Mouse (Mus musculus): ENCODE data around the gene Id1. TPM values are rescaled to one million over a fixed set of nuclear protein-coding genes. Genes with fewer than 3 reads are reported as not detected.

The Id1 gene
- polyA plus RNA-seq, 1 experiment from 2014 or later: 30.7 TPM

DNA sequence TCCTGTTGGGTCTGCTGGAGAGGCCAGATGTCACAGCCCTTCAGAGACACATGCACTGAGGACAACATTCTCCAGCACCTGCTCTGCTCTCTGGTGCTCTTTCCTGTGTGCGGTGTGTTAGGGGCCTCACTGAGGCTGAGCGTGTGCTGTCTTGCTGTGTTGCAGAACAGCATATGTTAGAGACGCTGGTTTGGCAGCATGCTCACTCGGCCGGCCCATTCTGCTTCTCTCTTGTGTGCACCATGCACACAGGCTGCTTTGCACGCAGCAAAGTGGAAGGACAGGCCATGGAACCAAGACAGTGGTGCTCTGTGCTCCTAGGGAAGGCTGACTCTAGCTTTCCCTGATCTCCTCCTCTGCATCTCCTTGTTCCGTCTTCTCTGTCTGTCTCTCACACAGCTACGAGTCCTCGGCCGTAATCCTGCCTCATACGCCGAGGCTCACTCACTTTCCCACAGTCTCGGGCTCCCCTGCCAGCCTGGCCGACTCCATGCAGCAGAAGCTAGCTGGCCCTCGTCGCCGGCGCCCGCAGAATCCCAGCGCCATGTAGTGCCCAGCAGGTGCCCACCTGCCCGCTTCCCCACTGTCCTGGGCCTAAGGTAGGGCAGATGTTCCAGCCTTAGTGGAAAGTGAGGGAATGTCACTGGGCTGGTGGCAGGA is 32.3 kb upstream of the Id1 start:
- ATAC-seq (replicated peaks): no peak
- Histone ChIP-seq H3K4me3 (no peak overlapping the region), H3K36me3 (replicated peaks) (peaks cover 51% of the 10 kb centered on the region), H3K4me2 (no peak overlapping the region), H3K27me3 (replicated peaks) (no peaks in the 10 kb centered on the region), H3K4me1 (peaks cover 23% of the 10 kb centered on the region), H3K9me3 (no peaks in the 10 kb centered on the region), H3K27ac (no peak overlapping the region), H3K9ac (no peak overlapping the region)
- WGBS: 90% methylated on average over 21 of the region's 21 CpGs

DNA sequence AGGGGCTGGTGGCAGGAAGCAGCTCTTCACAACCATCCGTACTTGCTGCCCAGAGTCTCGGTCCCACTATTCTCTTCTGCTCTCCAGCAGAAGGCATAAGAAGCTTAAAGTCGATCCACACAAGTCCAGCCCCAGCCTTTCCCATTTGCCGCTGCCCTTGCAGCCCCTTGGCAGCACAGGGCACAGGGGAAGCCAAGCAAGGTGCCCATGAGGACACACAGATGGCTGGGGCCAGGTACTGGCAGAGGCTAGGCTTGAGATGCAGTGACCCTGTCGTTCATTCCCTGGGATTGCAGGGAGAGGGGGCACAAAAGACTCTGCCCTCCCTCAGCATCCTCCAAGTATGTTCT is 31.8 kb upstream of the Id1 start:
- H3K9ac ChIP-seq: no peak overlapping the region
- peaks cover 51% of the 10 kb centered on the region for H3K36me3 ChIP-seq (replicated peaks)
- ATAC-seq (replicated peaks): no peak
- no peaks in the 10 kb centered on the region for H3K27me3 ChIP-seq (replicated peaks)
- peaks cover 23% of the 10 kb centered on the region for H3K4me1 ChIP-seq
- H3K4me2 ChIP-seq: no peak overlapping the region
- WGBS: 86% methylated on average over 5 of the region's 5 CpGs
- no peaks in the 10 kb centered on the region for H3K9me3 ChIP-seq
- H3K27ac ChIP-seq: no peak overlapping the region
- no peak overlapping the region for H3K4me3 ChIP-seq

DNA sequence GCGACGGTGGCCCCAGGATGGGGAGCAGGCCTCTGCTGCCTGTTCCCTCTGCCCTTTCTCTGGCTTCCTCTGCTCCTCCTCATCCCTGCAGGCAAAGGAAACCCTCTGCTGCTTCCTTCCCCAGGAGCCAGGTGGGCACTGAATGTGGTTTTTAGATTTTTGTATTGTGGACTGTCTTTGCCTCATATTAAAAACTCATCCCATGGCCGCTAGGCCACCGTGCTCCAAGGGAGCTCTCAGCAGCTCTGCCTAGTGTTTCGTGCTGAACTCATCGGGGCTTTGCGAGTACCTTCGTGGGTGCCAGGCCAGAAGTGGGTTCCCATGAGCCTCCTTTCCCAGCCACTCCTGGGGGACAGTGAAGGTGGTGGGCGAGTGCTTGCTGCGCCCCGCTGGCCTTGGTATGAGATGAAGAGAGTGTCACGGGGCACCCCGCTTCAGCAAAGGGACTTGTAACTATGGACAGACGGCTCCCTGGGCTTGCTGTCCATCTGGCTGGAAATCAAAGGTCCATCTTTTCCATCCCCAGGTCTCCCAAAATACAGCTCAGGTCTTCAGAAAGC is 31.2 kb upstream of the Id1 start:
- H3K9ac ChIP-seq: no peak overlapping the region
- 0 out of 2 replicates have a peak overlapping the region, but pooled peaks have one; percentile 87 for H3K27ac ChIP-seq
- H3K27me3 ChIP-seq (replicated peaks): no peaks in the 10 kb centered on the region
- no peak for ATAC-seq (replicated peaks)
- H3K36me3 ChIP-seq (replicated peaks): peaks cover 51% of the 10 kb centered on the region
- H3K9me3 ChIP-seq: no peaks in the 10 kb centered on the region
- H3K4me1 ChIP-seq: peaks cover 23% of the 10 kb centered on the region
- H3K4me3 ChIP-seq: no peak overlapping the region
- no peak overlapping the region for H3K4me2 ChIP-seq
- 91% methylated on average over 14 of the region's 14 CpGs for WGBS

DNA sequence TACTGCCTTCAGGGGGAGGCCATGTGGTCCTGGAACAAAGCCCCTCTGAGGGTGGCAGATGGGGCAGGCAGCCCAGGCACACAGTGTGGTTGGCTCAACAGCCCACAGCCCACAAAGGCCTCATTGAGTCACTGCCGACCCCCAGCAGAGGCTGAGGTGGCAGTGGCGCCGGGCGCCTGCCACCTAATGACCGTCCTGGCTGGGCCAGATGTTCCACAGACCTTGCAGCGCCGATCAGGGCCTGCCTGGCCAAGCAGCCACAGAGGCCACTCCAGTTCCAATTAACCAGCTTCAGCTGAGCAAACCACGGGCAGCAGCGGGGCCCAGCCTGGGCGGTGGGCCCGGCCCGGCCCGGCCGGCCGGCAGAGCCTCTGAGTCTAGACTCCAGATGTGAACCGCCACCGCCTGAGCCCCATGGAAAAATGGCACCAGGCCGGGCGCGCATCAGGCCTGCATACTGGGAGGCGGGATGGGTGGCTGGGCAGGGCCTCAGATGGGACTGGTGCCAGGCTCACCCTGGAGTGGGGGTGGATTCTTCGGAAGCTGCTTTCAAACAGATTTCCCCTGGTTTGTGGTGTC is 30.0 kb upstream of the Id1 start:
- H3K36me3 ChIP-seq (replicated peaks): peaks cover 39% of the 10 kb centered on the region
- WGBS: 66% methylated on average over 22 of the region's 22 CpGs
- H3K9me3 ChIP-seq: no peaks in the 10 kb centered on the region
- no peak overlapping the region for H3K9ac ChIP-seq
- no peak overlapping the region for H3K4me2 ChIP-seq
- H3K4me3 ChIP-seq: no peak overlapping the region
- H3K4me1 ChIP-seq: peaks cover 23% of the 10 kb centered on the region
- H3K27me3 ChIP-seq (replicated peaks): no peaks in the 10 kb centered on the region
- ATAC-seq (replicated peaks): no peak; the same call in 1 of the 2 replicates
- peak overlapping the region; percentile 87 for H3K27ac ChIP-seq

DNA sequence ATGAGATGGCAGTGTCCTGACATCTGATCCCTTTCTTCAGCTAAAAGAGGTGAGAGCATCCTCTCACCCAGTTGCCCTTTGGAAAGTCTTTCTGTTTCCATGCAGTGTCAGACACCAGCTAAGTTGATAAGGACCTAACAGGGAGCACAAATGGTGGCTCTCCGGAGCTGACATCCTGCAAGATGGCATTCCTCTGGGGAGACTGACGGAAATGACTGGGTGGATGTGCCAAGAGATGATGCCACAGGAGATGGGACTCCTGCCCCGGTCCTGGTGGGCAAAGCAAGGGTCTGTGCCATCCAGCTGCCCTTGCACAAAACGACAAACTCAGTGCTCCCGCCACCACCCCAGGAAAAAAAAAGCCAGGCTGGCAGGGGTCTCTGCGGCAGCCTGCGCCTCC is 28.9 kb upstream of the Id1 start:
- H3K9me3 ChIP-seq: no peaks in the 10 kb centered on the region
- H3K4me3 ChIP-seq: peak overlapping the region; percentile 44
- H3K4me2 ChIP-seq: peak overlapping the region; percentile 55
- no peaks in the 10 kb centered on the region for H3K27me3 ChIP-seq (replicated peaks)
- WGBS: 12% methylated on average over 7 of the region's 7 CpGs
- peaks cover 29% of the 10 kb centered on the region for H3K36me3 ChIP-seq (replicated peaks)
- H3K27ac ChIP-seq: peak overlapping the region; percentile 87
- peaks cover 23% of the 10 kb centered on the region for H3K4me1 ChIP-seq
- peak overlapping the region; percentile 62 for H3K9ac ChIP-seq
- ATAC-seq (replicated peaks): no peak

DNA sequence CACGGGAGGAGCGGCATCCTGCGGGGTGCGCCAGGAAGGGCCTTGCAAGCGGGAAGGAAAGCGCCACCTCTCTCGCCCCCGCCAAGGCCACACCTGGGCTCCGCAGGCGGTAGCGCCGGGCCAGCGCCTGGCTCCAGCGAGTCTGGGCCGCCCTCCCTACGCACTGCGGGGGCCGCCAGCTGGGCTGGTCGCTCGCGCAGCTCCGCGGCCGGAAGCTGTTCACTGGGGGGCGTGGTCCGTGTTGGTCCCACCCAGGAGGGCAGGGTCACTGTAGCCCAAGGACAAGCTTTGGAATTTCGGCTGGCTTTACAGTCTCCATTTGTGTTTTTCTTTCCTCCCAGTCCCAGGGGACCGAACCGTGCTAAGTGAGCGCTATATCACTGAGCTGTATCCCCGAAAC is 28.4 kb upstream of the Id1 start:
- H3K27ac ChIP-seq: peak overlapping the region; percentile 87
- peak; percentile 92 for ATAC-seq (replicated peaks)
- H3K36me3 ChIP-seq (replicated peaks): peaks cover 26% of the 10 kb centered on the region
- H3K4me2 ChIP-seq: peak overlapping the region; percentile 55
- no peaks in the 10 kb centered on the region for H3K27me3 ChIP-seq (replicated peaks)
- WGBS: 4% methylated on average over 31 of the region's 31 CpGs
- peak overlapping the region; percentile 62 for H3K9ac ChIP-seq
- H3K4me1 ChIP-seq: peaks cover 23% of the 10 kb centered on the region
- no peaks in the 10 kb centered on the region for H3K9me3 ChIP-seq
- H3K4me3 ChIP-seq: peak overlapping the region; percentile 44

DNA sequence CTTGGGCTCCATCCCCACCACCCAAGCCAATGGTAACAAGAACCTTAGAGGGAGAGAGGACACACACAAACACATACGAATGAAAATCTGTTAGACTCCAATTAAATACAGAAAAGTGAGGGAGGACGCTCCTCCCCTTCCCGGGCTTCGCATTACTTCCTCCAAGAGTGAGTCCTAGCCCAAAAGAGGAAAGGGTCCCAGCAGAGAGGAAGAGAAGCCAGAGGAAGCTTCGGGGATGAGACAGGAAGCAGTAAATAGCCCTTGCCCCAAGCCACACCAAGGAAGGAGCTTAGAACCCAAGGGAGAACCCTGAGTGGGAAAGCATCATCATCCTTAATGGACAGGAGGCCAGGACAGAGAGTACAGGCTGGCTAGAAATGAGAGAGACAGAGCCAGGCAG is 27.0 kb upstream of the Id1 start:
- no peak overlapping the region for H3K4me3 ChIP-seq
- WGBS: 92% methylated on average over 5 of the region's 5 CpGs
- H3K9ac ChIP-seq: no peak overlapping the region
- peaks cover 16% of the 10 kb centered on the region for H3K36me3 ChIP-seq (replicated peaks)
- no peak overlapping the region for H3K27ac ChIP-seq
- ATAC-seq (replicated peaks): no peak
- no peak overlapping the region for H3K4me2 ChIP-seq
- H3K27me3 ChIP-seq (replicated peaks): no peaks in the 10 kb centered on the region
- H3K4me1 ChIP-seq: peaks cover 23% of the 10 kb centered on the region
- H3K9me3 ChIP-seq: no peaks in the 10 kb centered on the region

DNA sequence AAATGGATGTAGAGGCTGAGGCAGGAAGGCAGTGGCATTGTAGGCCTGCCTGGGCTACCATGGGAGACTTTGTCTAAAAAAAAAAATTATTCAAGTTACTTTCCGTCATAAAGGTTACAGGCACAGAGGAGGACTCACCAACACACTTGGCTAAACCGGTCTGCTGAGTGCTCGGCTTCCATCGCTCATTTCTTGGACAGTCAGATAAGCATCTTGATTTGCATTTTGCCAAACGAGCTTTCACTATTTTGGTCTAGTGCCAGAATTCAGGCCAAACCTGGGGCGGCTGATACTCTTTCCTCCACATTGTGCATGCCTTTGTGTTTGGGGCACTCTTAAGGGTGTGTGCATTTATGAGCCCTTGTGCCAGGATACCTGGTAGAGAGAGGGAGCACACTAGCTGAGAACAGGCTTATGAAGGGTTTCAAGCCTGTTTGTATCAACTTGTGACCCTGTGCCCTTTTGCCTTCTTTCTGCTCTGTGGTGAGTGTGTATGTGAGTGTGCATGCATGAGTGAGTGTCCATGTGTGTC is 19.7 kb upstream of the Id1 start:
- H3K27ac ChIP-seq: no peak overlapping the region

DNA sequence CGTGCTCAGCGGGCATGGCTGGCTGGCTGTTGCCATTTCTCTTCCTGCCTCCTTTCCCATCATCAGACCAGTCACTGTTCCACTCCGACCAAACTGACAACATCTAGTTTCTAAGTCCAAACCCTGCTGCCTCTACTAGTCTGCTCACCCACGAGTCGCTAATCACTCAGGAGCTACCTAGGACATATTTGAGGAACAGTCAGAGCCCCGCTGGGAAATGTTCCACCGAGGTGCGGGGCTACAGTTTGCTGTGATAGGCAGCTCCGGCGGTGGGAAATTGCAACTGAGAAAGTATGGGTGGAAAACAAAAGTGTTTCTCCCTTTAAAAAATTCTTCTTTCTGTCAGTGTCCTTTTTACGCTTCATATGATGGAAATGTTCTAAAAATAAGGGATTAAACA is 18.4 kb upstream of the Id1 start:
- H3K4me3 ChIP-seq: no peak overlapping the region
- 42% methylated on average over 11 of the region's 11 CpGs for WGBS
- no peak for ATAC-seq (replicated peaks)
- no peak overlapping the region for H3K4me2 ChIP-seq
- H3K9me3 ChIP-seq: no peaks in the 10 kb centered on the region
- peaks cover 4% of the 10 kb centered on the region; the same call in 1 of the 2 replicates for H3K4me1 ChIP-seq
- H3K9ac ChIP-seq: no peak overlapping the region
- no peaks in the 10 kb centered on the region for H3K36me3 ChIP-seq (replicated peaks)
- H3K27me3 ChIP-seq (replicated peaks): 0 out of 2 replicates have a peak, but pooled peaks cover 2% of the 10 kb centered on the region
- peak overlapping the region; percentile 47; the same call in 1 of the 2 replicates for H3K27ac ChIP-seq

More for the DNA sequence above, 19.7 kb upstream of the Id1 start:
- ATAC-seq (replicated peaks): no peak
- Histone ChIP-seq H3K4me2 (no peak overlapping the region), H3K36me3 (replicated peaks) (no peaks in the 10 kb centered on the region), H3K9ac (no peak overlapping the region), H3K4me1 (peaks cover 4% of the 10 kb centered on the region; the same call in 1 of the 2 replicates), H3K9me3 (no peaks in the 10 kb centered on the region), H3K27me3 (replicated peaks) (no peaks in the 10 kb centered on the region), H3K4me3 (no peak overlapping the region)
- 62% methylated on average over 6 of the region's 6 CpGs for WGBS

DNA sequence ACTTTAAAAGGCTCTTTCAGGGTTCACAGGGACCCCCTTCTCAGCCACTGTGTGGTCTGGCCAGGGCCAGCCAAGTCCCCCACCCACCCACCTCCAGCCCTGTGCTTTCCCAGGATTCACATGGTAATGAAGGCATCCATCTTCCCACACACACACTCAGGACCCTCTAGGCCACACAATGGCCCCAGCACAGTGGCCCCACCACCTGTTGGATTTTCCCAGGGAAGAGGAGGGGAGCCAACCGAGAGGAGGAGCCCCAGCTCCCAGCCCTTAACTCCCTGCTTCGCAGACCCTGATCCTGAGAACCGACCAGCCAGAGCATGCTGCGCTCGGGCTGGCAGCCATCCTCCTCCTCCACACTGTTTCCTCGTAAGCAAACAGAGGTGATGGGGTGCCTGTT is 18.0 kb upstream of the Id1 start:
- H3K4me3 ChIP-seq: no peak overlapping the region
- 0 out of 2 replicates have a peak, but pooled peaks cover 2% of the 10 kb centered on the region for H3K27me3 ChIP-seq (replicated peaks)
- H3K4me2 ChIP-seq: no peak overlapping the region
- ATAC-seq (replicated peaks): peak; percentile 78
- no peaks in the 10 kb centered on the region for H3K9me3 ChIP-seq
- peaks cover 4% of the 10 kb centered on the region; the same call in 1 of the 2 replicates for H3K4me1 ChIP-seq
- no peaks in the 10 kb centered on the region for H3K36me3 ChIP-seq (replicated peaks)
- no peak overlapping the region for H3K9ac ChIP-seq
- peak overlapping the region; percentile 47; the same call in 1 of the 2 replicates for H3K27ac ChIP-seq
- WGBS: 13% methylated on average over 6 of the region's 6 CpGs

DNA sequence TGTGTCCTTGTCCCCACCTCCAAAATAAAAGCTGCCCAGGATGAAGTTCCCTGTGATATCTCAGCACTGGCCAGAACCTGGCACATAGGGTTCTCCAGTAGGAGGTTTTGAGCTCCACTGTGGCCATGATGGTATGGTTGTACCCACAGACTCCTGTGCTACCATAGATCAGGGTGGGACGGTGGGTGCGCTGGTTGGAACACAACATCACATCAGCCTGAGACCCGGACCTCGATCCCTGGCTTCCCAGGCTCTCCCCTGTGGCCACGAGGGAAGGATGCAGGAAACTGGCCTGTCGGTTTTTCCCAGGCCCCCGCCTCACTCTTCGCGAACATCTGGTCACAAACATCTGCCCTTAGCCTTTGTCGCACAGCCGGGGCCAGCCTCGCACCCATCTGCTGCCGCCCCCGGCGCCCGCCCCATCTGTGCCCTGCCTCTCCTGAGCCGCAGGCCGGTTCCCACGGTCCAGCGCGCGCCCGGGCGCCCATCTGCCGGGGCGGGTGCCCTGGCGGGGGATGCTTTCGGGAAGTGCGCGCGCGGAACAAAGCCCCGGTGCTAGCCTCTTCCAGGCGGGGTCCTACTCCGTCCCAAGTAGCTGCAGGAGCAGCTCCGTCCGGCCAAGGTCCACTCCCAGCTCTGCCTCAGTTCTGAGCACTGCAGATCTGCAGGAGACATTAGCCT is 12.3 kb upstream of the Id1 start:
- peak overlapping the region; percentile 58 for H3K4me2 ChIP-seq
- H3K27me3 ChIP-seq (replicated peaks): 0 out of 2 replicates have a peak, but pooled peaks cover 2% of the 10 kb centered on the region
- ATAC-seq (replicated peaks): peak; percentile 62
- peaks cover 7% of the 10 kb centered on the region for H3K4me1 ChIP-seq
- H3K9me3 ChIP-seq: no peaks in the 10 kb centered on the region
- no peaks in the 10 kb centered on the region for H3K36me3 ChIP-seq (replicated peaks)
- peak overlapping the region; percentile 44 for H3K9ac ChIP-seq
- H3K4me3 ChIP-seq: peak overlapping the region; percentile 31
- WGBS: 2% methylated on average over 37 of the region's 37 CpGs
- H3K27ac ChIP-seq: no peak overlapping the region

DNA sequence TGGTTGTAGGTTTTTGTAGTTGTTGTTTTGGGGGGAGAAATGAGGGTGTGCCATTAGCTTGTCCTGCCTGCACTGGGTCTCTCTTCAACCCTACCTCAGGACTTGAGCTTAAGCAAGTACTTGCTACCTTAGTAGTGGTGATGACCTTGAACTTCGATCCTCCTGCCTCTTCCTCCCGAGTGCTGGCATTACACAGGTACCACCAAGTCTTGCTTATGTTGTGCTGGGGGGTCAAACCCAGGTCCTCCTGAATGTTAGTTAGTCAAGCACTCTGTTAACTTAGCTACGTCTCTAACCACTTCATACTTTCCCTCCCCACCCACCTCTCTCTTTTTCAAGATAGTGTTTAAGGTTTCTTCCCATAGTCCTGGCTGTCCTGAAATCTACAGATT is 11.7 kb upstream of the Id1 start:
- 72% methylated on average over 3 of the region's 3 CpGs for WGBS
- H3K27ac ChIP-seq: no peak overlapping the region
- H3K4me2 ChIP-seq: peak overlapping the region; percentile 58
- no peaks in the 10 kb centered on the region for H3K36me3 ChIP-seq (replicated peaks)
- H3K4me3 ChIP-seq: peak overlapping the region; percentile 31; the same call in 1 of the 2 replicates
- H3K27me3 ChIP-seq (replicated peaks): 0 out of 2 replicates have a peak, but pooled peaks cover 2% of the 10 kb centered on the region
- no peak for ATAC-seq (replicated peaks)
- no peak overlapping the region; the same call in 1 of the 2 replicates for H3K9ac ChIP-seq
- H3K4me1 ChIP-seq: peaks cover 7% of the 10 kb centered on the region
- no peaks in the 10 kb centered on the region for H3K9me3 ChIP-seq

Measured in midbrain, embryonic 15.5 days (tissue).